Mouse (Mus musculus): ENCODE measurements at regions not wholly inside any gene's neighbourhood (a gene's known extent, or its start where the extent isn't known, plus 50 kb on each side); places are given as distances from the start of the nearest gene placed in this dataset.

DNA sequence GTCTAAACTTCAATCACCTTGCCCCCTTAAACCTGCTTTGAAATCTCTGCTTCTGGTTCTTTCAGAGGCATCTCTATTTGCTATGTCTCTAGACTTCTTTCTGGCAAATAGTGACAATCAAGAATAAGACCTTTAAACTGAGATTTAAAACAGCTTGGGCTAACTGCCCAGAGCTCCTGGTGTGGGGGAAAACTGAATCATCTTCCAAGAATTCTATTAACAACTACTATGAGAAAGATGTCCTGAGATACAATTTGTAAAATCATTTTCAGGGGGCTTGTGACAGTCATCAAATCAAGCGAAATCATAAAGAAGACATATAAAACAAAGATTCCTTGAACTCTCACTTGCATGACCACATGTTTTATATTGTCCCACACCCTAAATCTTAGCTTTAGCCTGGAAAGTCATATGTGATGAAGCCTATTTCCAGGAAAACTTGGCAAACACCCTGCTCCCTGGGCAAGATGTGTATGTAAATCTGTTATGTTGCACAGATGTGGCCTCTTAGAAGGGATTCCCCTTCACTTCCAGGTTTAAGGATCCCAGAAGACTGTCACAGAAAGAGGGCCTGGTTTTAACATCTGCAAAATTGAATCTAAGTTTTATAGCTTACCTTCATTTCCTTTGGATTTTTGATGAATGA, 417.8 kb downstream of the Slc22a22 start:
- TF ChIP-seq CTCF (IDR thresholded peaks at IDR 0.05) = no peak
- ChIA-PET CTCF (interaction anchor here (0.9 to 1.6 kb wide), 2 partner anchors 13 to 22 kb away, joined by 3 to 4 read pairs; no protein-coding TSS in a partner anchor), POLR2A (no interaction called here)
- in situ Hi-C loops (cut with MboI; ENCODE audit: low pct_unique_long_range_greater_than_20kb) = no loop called here
- no peak for ATAC-seq
- no peaks in the 10 kb centered on the region for H3K27me3 ChIP-seq
- no peak for DNase-seq (ENCODE audit: low read depth, low spot score)

DNA sequence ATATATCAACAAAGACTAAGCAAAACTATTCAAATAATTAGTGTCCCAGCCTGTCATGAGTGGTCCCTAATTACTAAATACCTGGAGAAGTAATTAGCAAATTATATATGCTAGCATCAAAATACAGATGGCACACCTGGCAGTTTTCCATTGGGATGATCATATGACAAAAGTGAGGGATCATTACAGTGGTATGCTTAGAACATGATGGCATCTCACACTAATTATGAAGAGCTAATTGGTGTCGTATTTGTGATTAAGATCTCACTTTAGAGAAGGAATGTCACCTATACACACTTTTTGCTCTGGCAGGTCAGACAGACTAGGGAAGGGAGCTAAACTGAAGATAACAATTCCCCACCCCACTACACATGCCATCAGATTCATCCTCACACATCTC, 425.1 kb downstream of the Slc22a22 start:
- TF ChIP-seq CTCF (IDR thresholded peaks at IDR 0.05) = no peak
- in situ Hi-C loops (cut with MboI; ENCODE audit: low pct_unique_long_range_greater_than_20kb) = no loop called here
- POLR2A ChIA-PET = no interaction called here
- no peaks in the 10 kb centered on the region for H3K27me3 ChIP-seq
- ATAC-seq = no peak
- CTCF ChIA-PET = interaction anchor here (1.4 kb wide), 1 partner anchor 9 kb away, joined by 3 read pairs; no protein-coding TSS in a partner anchor
- no peak for DNase-seq (ENCODE audit: low read depth, low spot score)

DNA sequence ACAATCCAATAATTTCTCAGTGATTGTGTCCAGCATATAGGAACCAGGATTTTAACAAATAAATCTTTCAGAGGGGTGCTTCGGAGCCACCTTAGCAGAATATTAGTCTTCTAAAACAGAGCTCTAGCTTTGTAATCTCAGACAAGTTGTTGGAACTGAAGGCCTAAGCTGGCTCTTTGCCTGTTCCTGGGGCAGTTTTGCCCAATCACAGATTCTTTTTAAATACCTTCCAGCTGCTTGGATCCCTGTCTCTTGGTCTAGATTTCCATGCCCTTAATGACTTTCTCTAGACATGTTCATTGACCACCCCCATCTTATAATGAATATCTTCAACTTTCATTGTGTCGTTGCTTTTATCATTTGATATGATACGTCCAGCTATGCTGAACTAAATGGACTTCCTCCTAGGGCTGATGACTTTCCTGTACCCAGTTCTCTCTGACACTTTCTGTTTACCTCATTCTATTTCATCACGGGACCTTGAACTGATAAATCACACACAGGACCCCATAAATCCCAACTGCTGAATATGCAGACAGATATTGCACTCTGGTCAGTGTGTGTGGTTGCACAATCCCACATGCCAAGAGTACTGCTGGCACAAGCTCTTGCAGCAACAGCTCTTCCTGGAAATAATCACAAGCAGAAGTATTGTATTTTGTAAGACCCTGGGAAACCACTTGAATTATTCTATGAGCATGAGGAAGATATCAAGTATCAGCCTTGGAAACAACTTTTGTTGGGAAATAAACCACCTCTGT, 440.4 kb downstream of the Slc22a22 start:
- TF ChIP-seq CTCF (IDR thresholded peaks at IDR 0.05) = no peak
- POLR2A ChIA-PET = no interaction called here
- CTCF ChIA-PET = interaction anchor here (0.9 to 2.4 kb wide), 3 partner anchors 9 to 23 kb away, joined by 3 to 7 read pairs (median 3); no protein-coding TSS in a partner anchor

DNA sequence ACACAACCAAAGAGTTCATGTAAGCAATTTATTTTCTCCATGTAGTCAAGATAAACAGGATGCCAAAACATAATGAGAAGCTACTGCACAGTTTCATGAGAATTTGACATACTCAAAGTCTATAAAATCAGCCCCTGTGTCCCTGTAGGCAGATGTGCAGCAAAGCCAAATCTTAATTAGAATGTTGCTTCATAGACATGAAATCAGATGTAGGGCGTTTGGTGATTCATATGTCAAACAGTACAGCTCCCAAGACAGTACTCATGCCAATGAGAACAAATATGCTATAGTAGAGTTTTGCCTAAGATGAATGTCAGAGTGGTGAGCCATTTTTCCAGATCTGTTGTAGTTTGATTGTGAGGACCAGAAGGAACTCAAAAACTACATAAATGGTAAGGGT, 444.4 kb downstream of the Slc22a22 start:
- in situ Hi-C loops (cut with MboI; ENCODE audit: low pct_unique_long_range_greater_than_20kb) = no loop called here
- no peaks in the 10 kb centered on the region for H3K27me3 ChIP-seq
- ChIA-PET POLR2A (no interaction called here), CTCF (no interaction called here)
- no peak for DNase-seq (ENCODE audit: low read depth, low spot score)
- ATAC-seq = no peak
- no peak for TF ChIP-seq CTCF (IDR thresholded peaks at IDR 0.05)

More for the DNA sequence above, 440.4 kb downstream of the Slc22a22 start:
- H3K27me3 ChIP-seq = no peaks in the 10 kb centered on the region
- DNase-seq (ENCODE audit: low read depth, low spot score) (no peak), ATAC-seq (peak; percentile 51)
- in situ Hi-C loops (cut with MboI; ENCODE audit: low pct_unique_long_range_greater_than_20kb) = no loop called here

Measured in Patski (cell line).